Mouse (Mus musculus) CH12.LX (cell line): Measurements from ENCODE around the gene Cd36. TPM values are rescaled to one million over a fixed set of nuclear protein-coding genes. Genes with fewer than 3 reads are reported as not detected.

Experiments
- DNase-seq: peaks from one replicate; pipeline ENCODE4 v3.0.0-alpha.2; 2013; ENCODE audit errors: extremely low read depth
- H3K27ac ChIP-seq: 2 replicates; pipeline ENCODE4 v1.5.1; 2012; ENCODE audit warnings: low read depth, mild to moderate bottlenecking, control low read depth, moderate library complexity; ENCODE audit not compliant: insufficient read depth
- H3K27me3 ChIP-seq: replicated peaks from 2 replicates; pipeline ENCODE3; 2012; ENCODE audit warnings: inconsistent platforms
- H3K36me3 ChIP-seq, 2 experiments: replicated peaks in 1 of 2; 2 replicates each; pipeline versions ENCODE3 to v1.6.1; 2012; ENCODE audit warnings: inconsistent platforms in 1 of 2, low read length in 1 of 2, mild to moderate bottlenecking in 1 of 2, mixed read lengths in 1 of 2, moderate library complexity in 1 of 2; ENCODE audit not compliant: control insufficient read depth in 1 of 2, insufficient read depth in 1 of 2
- H3K4me1 ChIP-seq, 2 experiments: 2 replicates each; pipeline ENCODE4 v1.6.1; 2012; ENCODE audit warnings: inconsistent platforms in 1 of 2, moderate library complexity in 1 of 2; ENCODE audit not compliant: insufficient read depth in 2 of 2, control insufficient read depth in 1 of 2
- H3K4me2 ChIP-seq: 2 replicates; pipeline ENCODE4 v1.6.1; 2012; ENCODE audit warnings: low read depth, mild to moderate bottlenecking, control low read depth; ENCODE audit not compliant: poor library complexity, insufficient read depth, severe bottlenecking
- H3K4me3 ChIP-seq, 3 experiments: fragments of 150-350 bp in 1 of 3; sonication (generic) in 1 of 3; replicated peaks in 1 of 3; 2 replicates each; pipeline versions ENCODE3 to v1.5.1; 2011 to 2012; ENCODE audit warnings: low read depth in 2 of 3, low read length in 2 of 3, mild to moderate bottlenecking in 2 of 3, moderate library complexity in 2 of 3, control low read depth in 1 of 3, improper control_type of control experiment in 1 of 3, inconsistent platforms in 1 of 3, mixed read lengths in 1 of 3; ENCODE audit not compliant: poor library complexity in 1 of 3
- H3K79me2 ChIP-seq: replicated peaks from 2 replicates; pipeline ENCODE4 v1.6.1; 2012; ENCODE audit warnings: mild to moderate bottlenecking, moderate library complexity; ENCODE audit not compliant: control insufficient read depth, poor library complexity, insufficient read depth, severe bottlenecking; ENCODE audit errors: extremely low read depth
- H3K9ac ChIP-seq: 2 replicates; pipeline ENCODE4 v1.6.1; 2012; ENCODE audit warnings: low read depth, mild to moderate bottlenecking, control low read depth, moderate library complexity; ENCODE audit not compliant: insufficient read depth
- H3K9me3 ChIP-seq: replicated peaks from 2 replicates; pipeline ENCODE3; 2012; ENCODE audit warnings: low read length, inconsistent platforms, mixed read lengths
- BHLHE40 ChIP-seq: IDR thresholded peaks from 2 replicates; pipeline ENCODE4 v1.6.1; 2011; ENCODE audit warnings: mild to moderate bottlenecking, low read depth, low read length, improper control_type of control experiment
- CHD2 ChIP-seq: IDR thresholded peaks from 2 replicates; pipeline ENCODE4 v1.6.1; 2011; ENCODE audit warnings: low read length, improper control_type of control experiment
- EP300 ChIP-seq: IDR thresholded peaks from 2 replicates; pipeline ENCODE4 v1.6.1; 2011; ENCODE audit warnings: low read length, improper control_type of control experiment
- HCFC1 ChIP-seq: IDR thresholded peaks from 2 replicates; pipeline ENCODE4 v1.6.1; 2012; ENCODE audit warnings: low read depth, mild to moderate bottlenecking, inconsistent platforms, low read length, improper control_type of control experiment
- JUND ChIP-seq: conservative IDR thresholded peaks from 2 replicates; pipeline ENCODE4 v1.6.1; 2011; ENCODE audit warnings: low read depth, low read length, improper control_type of control experiment
- MAFK ChIP-seq: IDR thresholded peaks from 2 replicates; pipeline ENCODE4 v1.6.1; 2011; ENCODE audit warnings: low read length, improper control_type of control experiment; ENCODE audit not compliant: insufficient replicate concordance
- MAX ChIP-seq: IDR thresholded peaks from 2 replicates; pipeline ENCODE4 v1.6.1; 2011; ENCODE audit warnings: low read length, improper control_type of control experiment
- MEF2A ChIP-seq: IDR thresholded peaks from 2 replicates; pipeline ENCODE4 v1.6.1; 2014; ENCODE audit warnings: low read depth, mild to moderate bottlenecking, inconsistent platforms, low read length, improper control_type of control experiment, borderline replicate concordance
- NELFE ChIP-seq: IDR thresholded peaks from 2 replicates; pipeline ENCODE4 v1.6.1; 2011; ENCODE audit warnings: low read depth, low read length, improper control_type of control experiment
- POLR2A ChIP-seq: IDR thresholded peaks from 2 replicates; pipeline ENCODE4 v1.6.1; 2011; ENCODE audit warnings: low read depth, mild to moderate bottlenecking, improper control_type of control experiment, low read length
- USF1 ChIP-seq: IDR thresholded peaks from 2 replicates; pipeline ENCODE4 v1.6.1; 2014; ENCODE audit warnings: low read depth, mild to moderate bottlenecking, inconsistent platforms, low read length, improper control_type of control experiment
- USF2 ChIP-seq: conservative IDR thresholded peaks from 2 replicates; pipeline ENCODE4 v1.6.1; 2011; ENCODE audit warnings: low read depth, low read length, improper control_type of control experiment
- ZMIZ1 ChIP-seq: IDR thresholded peaks from 2 replicates; pipeline ENCODE4 v1.6.1; 2012; ENCODE audit warnings: low read depth, mild to moderate bottlenecking, inconsistent platforms, low read length, improper control_type of control experiment
- dilution Hi-C: fragments of 300-500 bp; cut with MboI; formaldehyde crosslinking; loops from 2 replicates; pipeline ENCODE4 v1.14.3; 2020; ENCODE audit warnings: low sequenced_read_pairs; ENCODE audit not compliant: extremely low pct_unique_long_range_greater_than_20kb, extremely low pct_ligation_motif_present
- in situ Hi-C: fragments of 300-500 bp; cut with MboI; formaldehyde crosslinking; loops from 3 replicates; pipeline ENCODE4 v1.14.3; 2019; ENCODE audit warnings: low sequenced_read_pairs, low pct_ligation_motif_present, low pct_unique_long_range_greater_than_20kb, mixed read lengths
- polyA plus RNA-seq: library from polyadenylated mRNA; unstranded; fragments of >175 nt; gene quantifications from 2 replicates; pipeline ENCODE4 v1.2.1, GENCODE M21; 2012; ENCODE audit warnings: low read depth; ENCODE audit not compliant: insufficient read length
- total RNA-seq, 2 experiments: library from RNA; depleted of rRNA; stranded (reverse); fragments of 300-350 nt in 1 of 2; fragments of >200 nt in 1 of 2; gene quantifications; 2 replicates each; pipeline ENCODE4 v1.2.3; 2012 to 2014

Gene Cd36
- total and polyA plus RNA-seq, 3 experiments = 145 to 690 (median 608) TPM

GRCm38 (mm10) chr5:17839549-17839948, 49.1 kb downstream of the Cd36 start:
- Histone ChIP-seq H3K9me3 (no peaks in the 10 kb centered on the region), H3K4me3 (no peak overlapping the region), H3K79me2 (peaks cover 28% of the 10 kb centered on the region), H3K4me2 (peak overlapping the region; percentile 36; the same call in 1 of the 2 replicates), H3K4me1 (peaks cover 10 to 50% of the 10 kb centered on the region in 2 experiments; a peak in 3 of 4 replicates), H3K27me3 (no peaks in the 10 kb centered on the region), H3K27ac (peak overlapping the region; percentile 36), H3K36me3 (peaks cover 1 to 8% of the 10 kb centered on the region in 2 experiments), H3K9ac (no peak overlapping the region; the same call in 1 of the 2 replicates)
- in situ Hi-C loops = no loop called here
- DNase-seq = no peak
- TF ChIP-seq CHD2 (no peak), USF2 (peak; percentile 77), HCFC1 (no peak), NELFE (no peak), MAX (peak; percentile 17; the same call in 1 of the 2 replicates), EP300 (peak; percentile 44; the same call in 1 of the 2 replicates), ZMIZ1 (no peak), JUND (no peak), USF1 (peak; percentile 68)
- dilution Hi-C loops = no loop called here

- TF ChIP-seq USF2 (no peak), MAFK (0 out of 2 replicates have a peak, but pooled peaks have one; percentile 22), MEF2A (peak; percentile 55; the same call in 1 of the 2 replicates), POLR2A (no peak), BHLHE40 (peak; percentile 61), USF1 (no peak), EP300 (0 out of 2 replicates have a peak, but pooled peaks have one; percentile 22)
- TF ChIP-seq, all 38 proteins: peak for 4
- dilution Hi-C loops = no loop called here
- H3K27me3 ChIP-seq = no peaks in the 10 kb centered on the region
- peak overlapping the region; percentile 98 for H3K4me2 ChIP-seq
- in situ Hi-C loops = no loop called here
- no peak for DNase-seq
- H3K9ac ChIP-seq = peak overlapping the region; percentile 81
- peaks cover 38% of the 10 kb centered on the region for H3K79me2 ChIP-seq
- H3K4me1 ChIP-seq = peaks cover 10 to 35% of the 10 kb centered on the region in 2 experiments; a peak in 3 of 4 replicates
- H3K9me3 ChIP-seq = no peaks in the 10 kb centered on the region
- peaks cover 0 to 10% of the 10 kb centered on the region in 2 experiments for H3K36me3 ChIP-seq
- peak overlapping the region; percentile 95 for H3K27ac ChIP-seq
- peak overlapping the region in 1 of 3 experiments; percentile 7 for H3K4me3 ChIP-seq
These were observed 52.2 kb downstream of the Cd36 start for GRCm38 (mm10) chr5:17836408-17836807.
